Mouse (Mus musculus) macrophage (primary cell): ENCODE results near the gene Dnah17. TPM values are rescaled to one million over a fixed set of nuclear protein-coding genes. Genes with fewer than 3 reads are reported as not detected.

Source experiments
- H3K27ac ChIP-seq: fragments of 350-480 bp; formaldehyde crosslinking; 2 replicates; pipeline ENCODE4 v1.9.0; 2021
- H3K36me3 ChIP-seq: fragments of 350-480 bp; formaldehyde crosslinking; 2 replicates; pipeline ENCODE4 v1.9.0; 2021; ENCODE audit errors: inconsistent target
- H3K4me3 ChIP-seq: fragments of 350-480 bp; formaldehyde crosslinking; 2 replicates; pipeline ENCODE4 v1.9.0; 2021; ENCODE audit errors: inconsistent target
- H3K79me2 ChIP-seq: fragments of 350-480 bp; formaldehyde crosslinking; 2 replicates; pipeline ENCODE4 v1.9.0; 2021; ENCODE audit errors: inconsistent target
- WGBS: methylation state at CpG from one replicate; pipeline ENCODE4 v1.1.7; 2026; ENCODE audit warnings: inconsistent platforms; ENCODE audit not compliant: missing documents; 5-methylcytosine and 5-hydroxymethylcytosine counted together
- polyA plus RNA-seq: library from polyadenylated mRNA; stranded (reverse); fragments of 250-400 nt; gene quantifications from 3 replicates; pipeline ENCODE4 v1.2.4, GENCODE M21; 2018; ENCODE audit warnings: inconsistent platforms

Gene Dnah17
- polyA plus RNA-seq, 1 experiment from 2014 or later, result 0.16 TPM

- no peak overlapping the region for H3K4me3 ChIP-seq
- H3K27ac ChIP-seq, result no peak overlapping the region
- 96% methylated on average over 5 of the region's 5 CpGs for WGBS
- no peaks in the 10 kb centered on the region for H3K36me3 ChIP-seq
- H3K79me2 ChIP-seq, result no peaks in the 10 kb centered on the region
These were observed 21.2 kb upstream of the Dnah17 start for GRCm38 (mm10) chr11:118151423-118152180.

- Histone ChIP-seq H3K4me3 (no peak overlapping the region), H3K79me2 (no peaks in the 10 kb centered on the region), H3K27ac (peak overlapping the region; percentile 96), H3K36me3 (no peaks in the 10 kb centered on the region)
- 97% methylated on average over 9 of the region's 9 CpGs for WGBS
These were observed 19.8 kb upstream of the Dnah17 start for GRCm38 (mm10) chr11:118150115-118150701.

GRCm38 (mm10) chr11:118147877-118148637, 17.6 kb upstream of the Dnah17 start:
- H3K36me3 ChIP-seq, result no peaks in the 10 kb centered on the region
- no peak overlapping the region for H3K4me3 ChIP-seq
- H3K27ac ChIP-seq, result peak overlapping the region; percentile 96
- no peaks in the 10 kb centered on the region for H3K79me2 ChIP-seq
- WGBS, result 30% methylated on average over 9 of the region's 9 CpGs

GRCm38 (mm10) chr11:118146446-118146845, 16.0 kb upstream of the Dnah17 start:
- H3K27ac ChIP-seq, result peak overlapping the region; percentile 96
- H3K4me3 ChIP-seq, result peak overlapping the region; percentile 37
- no peaks in the 10 kb centered on the region for H3K36me3 ChIP-seq
- no peaks in the 10 kb centered on the region for H3K79me2 ChIP-seq
- WGBS, result 81% methylated on average over 10 of the region's 10 CpGs

- Histone ChIP-seq H3K27ac (peak overlapping the region; percentile 96), H3K79me2 (no peaks in the 10 kb centered on the region), H3K36me3 (no peaks in the 10 kb centered on the region), H3K4me3 (peak overlapping the region; percentile 37)
- WGBS, result under 1% methylated on average over 15 of the region's 16 CpGs
These were observed 15.4 kb upstream of the Dnah17 start for GRCm38 (mm10) chr11:118145771-118146351.

GRCm38 (mm10) chr11:118145092-118145491, 14.7 kb upstream of the Dnah17 start:
- peak overlapping the region; percentile 96 for H3K27ac ChIP-seq
- no peaks in the 10 kb centered on the region for H3K79me2 ChIP-seq
- H3K36me3 ChIP-seq, result no peaks in the 10 kb centered on the region
- WGBS, result 92% methylated on average over 4 of the region's 4 CpGs
- no peak overlapping the region for H3K4me3 ChIP-seq

- no peak overlapping the region for H3K4me3 ChIP-seq
- H3K79me2 ChIP-seq, result no peaks in the 10 kb centered on the region
- 71% methylated on average over 4 of the region's 4 CpGs for WGBS
- H3K27ac ChIP-seq, result no peak overlapping the region
- H3K36me3 ChIP-seq, result no peaks in the 10 kb centered on the region
These were observed 13.3 kb upstream of the Dnah17 start for GRCm38 (mm10) chr11:118143731-118144130.

- H3K36me3 ChIP-seq, result no peaks in the 10 kb centered on the region
- no peaks in the 10 kb centered on the region for H3K79me2 ChIP-seq
- H3K27ac ChIP-seq, result no peak overlapping the region
- 96% methylated on average over 7 of the region's 7 CpGs for WGBS
- H3K4me3 ChIP-seq, result no peak overlapping the region
These were observed 12.2 kb upstream of the Dnah17 start for GRCm38 (mm10) chr11:118142547-118143165.

- Histone ChIP-seq H3K4me3 (no peak overlapping the region), H3K79me2 (no peaks in the 10 kb centered on the region), H3K36me3 (no peaks in the 10 kb centered on the region), H3K27ac (no peak overlapping the region)
- WGBS, result 95% methylated on average over 10 of the region's 10 CpGs
These were observed 10.5 kb upstream of the Dnah17 start for GRCm38 (mm10) chr11:118140771-118141565.

- Histone ChIP-seq H3K36me3 (no peaks in the 10 kb centered on the region), H3K4me3 (no peak overlapping the region), H3K79me2 (no peaks in the 10 kb centered on the region), H3K27ac (no peak overlapping the region)
- WGBS, result 97% methylated on average over 6 of the region's 6 CpGs
These were observed 7.9 kb upstream of the Dnah17 start for GRCm38 (mm10) chr11:118138347-118138746.

- H3K27ac ChIP-seq, result no peak overlapping the region
- no peaks in the 10 kb centered on the region for H3K79me2 ChIP-seq
- no peaks in the 10 kb centered on the region for H3K36me3 ChIP-seq
- WGBS, result 93% methylated on average over 5 of the region's 5 CpGs
- H3K4me3 ChIP-seq, result no peak overlapping the region
These were observed 5.8 kb upstream of the Dnah17 start for GRCm38 (mm10) chr11:118136172-118136632.

GRCm38 (mm10) chr11:118135271-118135670, 4.8 kb upstream of the Dnah17 start:
- Histone ChIP-seq H3K79me2 (no peaks in the 10 kb centered on the region), H3K36me3 (no peaks in the 10 kb centered on the region), H3K4me3 (no peak overlapping the region), H3K27ac (no peak overlapping the region)
- 48% methylated on average over 6 of the region's 6 CpGs for WGBS

GRCm38 (mm10) chr11:118133752-118134169, 3.3 kb upstream of the Dnah17 start:
- WGBS, result 79% methylated on average over 4 of the region's 4 CpGs
- Histone ChIP-seq H3K4me3 (no peak overlapping the region), H3K27ac (no peak overlapping the region), H3K79me2 (no peaks in the 10 kb centered on the region), H3K36me3 (no peaks in the 10 kb centered on the region)
